Mouse (Mus musculus): Measurements from ENCODE around the gene Mast2. TPM values are rescaled to one million over a fixed set of nuclear protein-coding genes. Genes with fewer than 3 reads are reported as not detected.

The Mast2 gene
- 40.7 and 46.7 TPM in 2 replicates for total RNA-seq (2021)
- long read RNA-seq, partial matches to known transcripts, result 6 of 12 reads
- long read RNA-seq, other reads (novel, unspliced or antisense), result 6 of 12 reads

DNA sequence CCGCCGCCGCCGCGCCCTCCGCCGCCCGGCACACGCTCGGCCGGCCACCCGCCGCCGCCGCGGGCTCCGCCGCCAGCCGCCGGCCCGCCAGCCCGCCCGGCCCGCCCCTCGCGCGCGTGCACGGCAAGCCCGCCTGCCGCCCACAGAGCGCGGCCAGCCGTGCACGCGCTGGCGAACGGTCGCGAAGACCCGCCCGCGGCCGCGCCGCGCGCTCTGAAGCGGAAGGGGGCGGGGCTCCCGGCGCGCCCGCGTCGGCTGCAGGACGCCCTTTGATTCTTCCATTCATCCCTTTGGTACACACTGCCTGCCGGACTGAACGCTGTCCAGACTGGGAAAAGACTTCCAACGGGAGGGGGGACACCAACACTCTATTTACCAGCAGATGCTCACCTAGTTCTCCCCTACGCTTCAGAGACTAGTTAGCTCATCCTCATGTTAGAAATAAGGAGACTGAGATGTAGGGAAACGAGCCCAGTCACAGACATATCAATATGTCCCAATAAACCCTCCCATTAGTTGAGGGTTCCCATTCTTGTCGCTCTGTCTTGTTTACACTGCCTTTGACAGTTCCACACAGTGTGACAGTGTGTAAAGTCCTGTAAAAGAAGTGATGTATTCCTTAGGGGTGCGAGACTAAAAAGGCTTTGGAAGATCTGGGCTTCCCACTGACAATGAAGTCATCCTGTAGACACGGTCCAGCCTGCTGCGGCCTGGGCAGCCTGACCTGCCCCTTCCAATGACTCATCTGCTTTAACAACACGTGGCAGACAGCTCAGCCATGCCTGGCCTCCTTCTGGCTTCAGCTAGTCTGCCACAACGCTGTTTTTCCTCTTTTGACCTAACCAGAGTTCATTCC lies at the start of gene Mast2:
Gene Mast2, minus strand, starts transcription at position 58 of the 856 bp plus-strand sequence.
- DNase-seq, result peak; percentile 88

DNA sequence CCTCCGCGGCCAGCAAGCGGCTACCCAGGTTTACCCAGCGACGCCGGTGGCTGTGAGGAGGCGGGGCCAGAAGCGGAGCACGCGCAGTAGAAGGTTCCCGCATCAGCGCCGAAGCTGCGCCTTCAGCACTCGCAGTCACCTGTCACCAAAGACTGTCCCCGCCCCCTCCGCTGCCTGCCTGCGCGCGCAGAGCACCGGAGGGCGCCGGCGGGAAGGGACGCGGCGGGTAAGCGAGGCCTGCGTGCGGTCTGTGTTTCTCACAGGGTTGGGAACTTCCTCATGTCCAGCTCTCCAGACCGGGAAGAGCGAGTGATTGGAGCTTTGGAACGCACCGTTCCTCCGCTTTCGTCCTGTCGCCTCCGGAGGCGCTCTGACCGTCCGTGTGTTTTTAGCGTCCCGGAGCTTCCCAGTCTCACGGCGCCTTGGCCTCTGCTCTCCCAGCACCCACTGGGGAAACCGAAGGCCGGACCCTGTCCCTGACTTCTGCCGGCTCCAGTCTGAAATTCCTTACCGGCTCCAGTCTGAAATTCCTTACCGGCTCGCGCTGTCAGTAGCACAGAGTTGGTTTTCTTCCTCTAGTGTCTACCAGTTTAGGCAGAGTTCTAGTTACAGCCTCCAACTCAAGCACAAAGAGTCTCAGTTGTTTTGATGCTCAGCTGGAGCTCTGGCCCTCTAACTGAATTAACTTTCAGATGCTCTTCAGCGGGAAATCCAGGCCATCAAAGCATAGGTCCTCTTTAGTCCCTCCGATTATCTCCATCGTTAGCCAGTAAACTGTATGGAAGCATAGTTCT lies 43.6 kb upstream of the Mast2 start, which contains the start of gene Ipp:
Gene Ipp, plus strand, starts transcription at position 125 of the 794 bp plus-strand sequence.
- DNase-seq, result peak; percentile 96

DNA sequence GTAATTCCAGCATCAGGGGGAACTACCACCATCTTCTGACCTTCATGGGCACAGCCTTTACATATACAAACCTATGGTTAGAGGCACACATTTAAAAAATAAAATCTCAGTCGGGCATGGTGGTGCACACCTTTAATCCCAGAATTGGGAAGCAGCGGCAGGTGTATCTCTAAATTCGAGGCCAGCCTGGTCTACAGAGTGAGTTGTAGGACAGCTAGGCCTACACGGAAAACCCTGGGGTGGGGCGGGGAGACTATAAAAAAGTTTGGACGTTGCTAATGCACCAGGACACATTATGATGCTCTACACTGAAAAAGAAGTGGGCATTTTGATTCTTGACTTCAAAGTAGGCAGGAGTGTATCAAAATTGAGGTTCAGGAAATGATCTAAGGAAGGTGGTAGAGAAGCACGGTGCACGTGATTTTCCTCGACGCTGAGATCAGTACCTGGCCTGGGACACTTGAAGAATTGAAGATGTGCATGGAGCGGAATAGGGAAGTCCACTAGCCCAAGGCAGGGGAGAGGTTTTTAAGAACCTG lies 43.0 kb upstream of the Mast2 start:
- DNase-seq, result no peak

DNA sequence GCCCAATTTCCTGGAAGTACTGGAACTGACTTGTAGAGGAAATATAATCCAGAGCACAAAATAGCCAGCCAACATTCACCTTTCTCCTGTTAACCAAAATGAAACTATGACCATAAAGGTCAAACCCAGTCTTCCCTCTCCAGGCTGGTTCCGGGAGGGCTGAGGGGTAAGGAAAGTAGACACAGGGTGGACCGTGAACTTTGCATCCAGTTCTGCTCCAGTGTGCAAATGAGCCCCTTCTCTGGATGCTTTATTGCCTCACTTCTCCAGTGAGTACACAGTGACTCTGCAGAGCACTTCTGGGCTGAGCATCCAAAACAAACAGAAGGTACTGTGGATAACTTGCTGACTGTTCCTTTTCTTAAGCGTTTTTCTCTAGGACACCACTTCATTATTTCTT lies 36.0 kb upstream of the Mast2 start:
- DNase-seq, result no peak

- DNase-seq, result no peak
Measured at GRCm38 (mm10) chr4:116493646-116494045, 29.7 kb upstream of the Mast2 start.

DNA sequence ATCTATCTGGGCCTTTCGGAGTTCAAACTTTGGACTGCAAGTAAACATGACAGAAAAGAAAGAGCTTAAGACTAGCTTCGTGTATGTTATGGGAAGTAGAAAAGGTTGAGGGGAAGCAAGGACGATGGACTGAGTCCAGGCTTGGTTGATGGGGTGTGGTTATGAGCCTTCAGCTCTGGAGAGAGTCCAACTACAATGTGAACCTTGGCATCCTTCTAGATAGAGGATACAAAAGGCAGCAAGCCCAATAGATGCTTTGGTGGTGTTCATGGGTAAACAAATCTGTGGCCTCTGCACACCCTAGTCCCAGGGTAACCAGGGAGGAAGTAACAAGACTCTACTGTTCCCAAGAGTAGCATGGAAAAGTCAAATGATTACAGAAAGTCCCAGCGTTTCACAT lies 28.5 kb upstream of the Mast2 start:
- DNase-seq, result no peak

DNA sequence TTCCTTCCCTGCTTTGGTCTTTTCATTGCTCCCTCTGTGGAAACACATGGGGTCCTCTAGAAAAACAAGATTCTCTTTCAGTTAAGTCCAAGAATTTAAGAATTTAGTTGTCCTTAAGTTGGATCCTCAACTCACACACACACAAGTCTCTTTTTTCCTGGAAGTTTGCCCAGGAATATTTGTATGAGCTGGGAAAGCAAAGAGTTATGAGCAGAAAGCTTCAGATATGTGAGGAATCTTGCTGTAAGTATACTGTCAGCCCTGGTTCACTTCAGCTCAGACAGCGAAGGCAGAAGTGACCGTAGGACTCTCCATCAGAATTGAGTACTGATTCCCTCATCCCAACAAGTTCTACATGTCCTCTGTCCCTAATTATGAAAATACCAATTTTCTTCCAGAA lies 27.9 kb upstream of the Mast2 start:
- DNase-seq, result no peak

GRCm38 (mm10) chr4:116491119-116491536 lies 27.1 kb upstream of the Mast2 start:
- DNase-seq, result peak; percentile 61

DNA sequence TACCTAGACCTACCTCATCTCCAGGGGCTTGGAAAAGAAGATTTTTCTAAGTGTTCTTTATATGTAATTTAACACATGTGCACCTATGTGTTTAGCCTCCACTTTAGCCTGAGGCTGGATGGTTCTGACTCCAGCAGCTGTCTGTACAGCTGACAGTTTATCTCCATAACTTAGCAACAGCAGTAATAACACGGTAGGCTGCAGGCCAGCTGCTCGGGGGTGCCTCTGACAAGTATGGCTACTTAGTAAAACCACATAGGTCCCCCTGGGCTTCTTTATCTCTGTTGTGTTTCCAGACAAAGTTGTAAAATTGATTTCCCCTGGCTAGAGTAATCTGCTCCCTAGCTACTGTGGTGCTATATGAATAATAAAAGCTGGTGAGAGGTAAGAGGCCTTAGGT lies 19.5 kb upstream of the Mast2 start:
- no peak for DNase-seq

DNA sequence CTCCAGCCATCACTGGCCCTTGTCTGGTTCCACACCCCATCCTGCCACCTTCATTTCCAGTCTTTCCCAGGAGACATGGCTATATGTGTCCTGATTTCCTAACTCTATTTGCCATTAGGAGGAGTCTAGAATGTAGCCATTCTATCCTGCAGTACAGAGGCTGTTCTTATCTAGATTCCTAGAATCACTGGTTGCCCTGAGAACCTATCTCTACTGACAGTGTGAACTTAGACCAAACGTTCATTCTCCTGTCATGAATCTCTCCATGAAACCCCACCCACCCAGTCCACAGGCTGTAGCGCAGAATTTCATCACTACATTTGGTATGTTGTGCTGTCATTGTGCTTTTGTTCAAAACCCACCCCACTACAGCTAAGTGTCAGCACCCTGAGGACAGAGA lies 17.3 kb upstream of the Mast2 start:
- no peak for DNase-seq

DNA sequence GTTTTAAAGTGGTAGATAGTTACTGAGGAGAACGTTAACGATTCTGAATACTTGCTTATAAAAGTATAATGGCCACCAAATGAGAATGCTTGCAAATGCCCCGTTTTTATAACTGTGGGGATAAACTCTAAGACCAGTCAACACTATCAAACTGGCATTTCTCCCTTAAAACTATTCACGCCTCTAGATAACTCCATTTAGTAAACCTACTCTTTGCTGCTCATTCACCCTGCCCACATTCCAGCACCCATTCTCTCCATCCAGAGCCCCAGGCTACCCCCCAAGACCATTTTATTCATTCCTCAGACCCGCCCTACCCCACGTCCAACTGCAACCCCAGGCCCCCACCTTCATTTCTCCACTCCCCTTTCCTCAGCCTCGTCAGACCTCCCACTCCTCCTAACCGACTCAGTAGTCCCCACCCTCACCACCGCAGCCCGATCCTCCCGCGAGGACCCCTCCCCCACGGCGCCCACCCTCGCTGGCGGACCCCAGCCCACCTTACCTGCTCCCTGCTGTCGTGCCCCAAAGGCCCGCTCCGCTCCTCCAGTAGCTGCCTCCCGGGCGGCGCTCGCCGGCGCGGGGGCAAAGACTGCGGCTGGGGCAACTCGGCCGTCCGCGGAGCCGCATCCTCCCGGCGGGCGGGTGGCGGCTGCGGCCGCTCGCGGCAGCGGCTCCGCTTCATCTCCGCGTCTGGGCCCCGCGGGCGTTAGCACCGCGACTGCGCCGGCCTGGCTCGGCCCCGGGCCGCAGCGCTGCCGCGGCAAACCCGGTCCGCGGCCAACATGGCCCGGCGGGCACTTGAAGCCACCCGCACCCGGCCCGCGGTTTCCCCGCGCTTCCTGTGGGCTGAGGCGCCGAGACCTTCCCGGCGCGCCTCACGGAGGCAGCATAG lies 505 bp downstream of the Mast2 start:
- peak; percentile 49 for DNase-seq

- no peak for DNase-seq
Measured at GRCm38 (mm10) chr4:116461943-116462342, 2.0 kb downstream of the Mast2 start.

DNA sequence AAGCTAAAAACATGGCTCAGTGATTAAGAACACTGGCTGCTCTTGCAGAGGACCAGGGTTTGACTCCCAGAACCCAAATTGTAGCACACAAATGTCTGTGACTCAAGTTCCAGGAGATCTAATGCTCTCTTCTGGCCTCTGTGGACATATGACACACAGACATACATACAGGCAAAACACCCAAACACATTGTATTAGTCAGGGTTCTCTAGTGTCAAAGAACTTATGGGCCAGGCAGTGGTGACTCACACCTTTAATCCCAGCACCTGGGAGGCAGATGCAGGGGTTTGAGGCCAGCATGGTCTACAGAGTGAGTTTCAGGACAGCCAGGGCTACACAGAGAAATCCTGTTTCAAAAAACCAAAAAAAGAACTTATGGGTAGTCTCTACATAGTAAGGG lies 12.4 kb downstream of the Mast2 start:
- no peak for DNase-seq

DNA sequence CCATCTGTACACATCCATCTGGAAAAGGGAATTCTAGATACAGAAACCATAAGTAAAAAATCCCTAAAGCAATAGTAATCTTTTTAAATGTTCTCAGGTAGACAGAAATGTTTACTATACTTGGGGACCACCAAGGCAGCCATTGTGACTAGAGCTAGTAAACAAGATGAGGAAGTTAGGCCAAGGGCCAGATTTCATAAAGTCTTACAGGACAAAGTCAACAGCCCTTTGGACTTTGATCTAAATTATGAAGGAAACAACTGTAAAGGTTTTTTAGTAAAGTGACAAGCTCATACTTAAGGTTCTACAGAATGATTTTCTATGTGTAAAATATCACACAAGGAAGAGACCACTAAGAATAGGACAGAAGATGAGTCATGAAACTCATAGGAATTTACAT lies 14.0 kb downstream of the Mast2 start:
- DNase-seq, result no peak

DNA sequence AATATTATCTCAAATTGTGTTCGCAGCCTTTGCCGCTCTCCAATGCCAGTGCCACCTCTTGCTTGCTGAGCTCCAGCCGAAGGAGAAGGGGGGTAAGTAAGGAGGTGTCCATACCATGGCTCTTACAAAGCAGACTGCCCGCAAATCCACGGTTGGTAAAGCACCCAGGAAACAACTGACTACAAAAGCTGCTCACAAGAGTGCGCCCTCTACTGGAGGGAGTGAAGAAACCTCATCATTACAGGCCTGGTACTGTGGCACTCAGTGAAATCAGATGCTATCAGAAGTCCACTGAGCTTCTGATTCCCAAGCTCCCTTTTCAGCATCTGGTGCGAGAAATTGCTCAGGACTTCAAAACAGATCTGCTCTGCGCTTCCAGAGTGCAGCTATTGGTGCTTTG lies 15.3 kb downstream of the Mast2 start:
- DNase-seq, result peak; percentile 46

GRCm38 (mm10) chr4:116439383-116439782 lies 24.6 kb downstream of the Mast2 start:
- no peak for DNase-seq

DNA sequence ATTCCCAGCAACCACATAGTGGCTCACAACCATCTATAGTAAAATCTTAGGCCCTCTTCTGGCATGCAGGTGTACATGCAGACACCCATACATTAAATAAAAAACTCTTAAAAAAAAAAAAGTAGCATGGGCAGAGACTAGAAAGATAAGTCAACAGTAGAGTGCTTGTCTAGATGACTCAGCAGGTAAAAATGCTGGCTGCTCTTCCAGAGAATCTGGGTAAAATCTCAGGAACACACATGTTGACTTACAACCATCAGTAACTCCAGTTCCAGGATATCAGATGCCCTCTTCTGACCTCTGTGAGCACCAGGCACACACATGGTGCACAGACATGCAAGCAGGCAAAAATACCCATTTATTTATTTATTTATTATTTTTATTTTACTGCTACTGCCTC lies 25.4 kb downstream of the Mast2 start:
- DNase-seq, result no peak

GRCm38 (mm10) chr4:116435626-116436025 lies 28.4 kb downstream of the Mast2 start:
- DNase-seq, result no peak

- no peak for DNase-seq
Measured at GRCm38 (mm10) chr4:116422186-116422585, 41.8 kb downstream of the Mast2 start.

GRCm38 (mm10) chr4:116421170-116421569 lies 42.8 kb downstream of the Mast2 start:
- peak; percentile 7 for DNase-seq

DNA sequence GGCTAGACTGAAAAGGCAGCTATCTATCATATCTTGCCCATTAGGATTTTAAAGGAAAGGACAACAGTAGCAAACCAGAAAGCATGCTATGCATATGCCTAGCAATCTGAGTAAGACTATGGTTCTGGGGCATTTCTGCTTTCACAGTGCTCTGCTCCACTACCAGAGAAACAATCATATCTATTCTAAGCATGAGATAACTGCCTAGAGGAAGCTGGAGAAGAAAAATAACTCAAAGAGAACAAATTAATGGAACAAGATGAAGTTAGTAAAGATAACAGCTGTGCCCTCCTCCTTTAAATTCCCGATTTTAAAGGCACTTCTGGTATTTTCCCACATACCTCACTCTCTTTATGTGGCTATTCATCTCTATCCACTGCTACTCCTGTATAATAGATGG lies 51.0 kb downstream of the Mast2 start:
- DNase-seq, result no peak

DNA sequence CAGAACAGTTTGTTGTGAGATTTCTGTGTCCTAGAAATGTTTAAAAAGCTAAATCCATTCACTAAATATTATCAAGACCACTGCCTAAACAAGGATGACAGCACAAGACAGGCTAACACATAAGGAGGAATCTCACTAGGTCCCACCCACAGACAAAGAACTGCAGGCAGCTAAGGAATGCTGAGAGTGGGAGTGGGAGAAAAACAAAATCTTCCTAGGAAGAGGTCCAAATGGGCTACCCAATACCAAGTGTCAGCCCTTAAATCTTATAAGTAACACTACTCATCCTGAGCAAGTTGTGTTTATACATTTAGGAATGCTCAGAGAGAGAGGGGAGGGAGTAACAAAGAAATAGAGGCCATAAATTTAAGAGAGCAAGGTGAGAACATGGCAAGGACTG lies 52.6 kb downstream of the Mast2 start:
- DNase-seq, result no peak
